Mouse (Mus musculus) heart, postnatal 0 days (tissue): ENCODE results near the gene Ttc7b. TPM values are rescaled to one million over a fixed set of nuclear protein-coding genes. Genes with fewer than 3 reads are reported as not detected.
A peak's percentile ranks its signal among the peaks of the same experiment; 100 is the strongest.

Source experiments
- ATAC-seq: fragments of 200-750 bp; cut with Nextera tagmentation; 2 replicates; pipeline ENCODE4 v1.8.0; 2017; ENCODE audit warnings: low read depth, moderate number of reproducible peaks, moderate library complexity; ENCODE audit not compliant: insufficient read depth
- DNase-seq: peaks from one replicate; pipeline ENCODE4 v3.0.0-alpha.2; 2016; ENCODE audit warnings: low spot score
- H3K27ac ChIP-seq: fragments of 300-500 bp; sonication (generic); 2 replicates; pipeline ENCODE4 v1.5.1; 2014; ENCODE audit warnings: low read depth, mild to moderate bottlenecking
- H3K27me3 ChIP-seq: fragments of 300-500 bp; sonication (generic); 2 replicates; pipeline ENCODE4 v1.6.1; 2014; ENCODE audit warnings: low read length, mixed read lengths; ENCODE audit not compliant: control insufficient read depth, insufficient read depth
- H3K36me3 ChIP-seq: fragments of 300-500 bp; sonication (generic); replicated peaks from 2 replicates; pipeline ENCODE4 v1.6.1; 2014; ENCODE audit warnings: low read length, mixed read lengths; ENCODE audit not compliant: control insufficient read depth, insufficient read depth
- H3K4me1 ChIP-seq: fragments of 300-500 bp; sonication (generic); 2 replicates; pipeline ENCODE4 v1.6.1; 2014; ENCODE audit warnings: antibody characterized with exemption; ENCODE audit not compliant: control insufficient read depth, insufficient read depth
- H3K4me2 ChIP-seq: fragments of 300-500 bp; sonication (generic); 2 replicates; pipeline ENCODE4 v1.6.1; 2014; ENCODE audit warnings: low read depth, mild to moderate bottlenecking, low read length, moderate library complexity
- H3K4me3 ChIP-seq: fragments of 300-500 bp; sonication (generic); 2 replicates; pipeline ENCODE4 v1.5.1; 2014; ENCODE audit warnings: low read depth, low read length
- H3K9ac ChIP-seq: fragments of 300-500 bp; sonication (generic); replicated peaks from 2 replicates; pipeline ENCODE4 v1.6.1; 2014; ENCODE audit warnings: low read depth, low read length, mixed read lengths
- H3K9me3 ChIP-seq: fragments of 300-500 bp; sonication (generic); replicated peaks from 2 replicates; pipeline ENCODE4 v1.6.1; 2016; ENCODE audit warnings: low read length; ENCODE audit not compliant: control insufficient read depth
- CTCF ChIP-seq: IDR thresholded peaks from 2 replicates; pipeline ENCODE4 v1.5.1; 2016; ENCODE audit warnings: antibody characterized with exemption, control low read depth, low read depth
- EP300 ChIP-seq: IDR thresholded peaks from 2 replicates; pipeline ENCODE4 v1.6.1; 2016; ENCODE audit warnings: antibody characterized with exemption, low read depth
- WGBS: fragments of 180-500 bp; shearing (Covaris S2); extraction: QIAGEN DNeasy Blood & Tissue Kit; methylation state at CpG from one replicate; pipeline ENCODE4 v1.1.7; 2014; 5-methylcytosine and 5-hydroxymethylcytosine counted together
- polyA plus RNA-seq: library from polyadenylated mRNA; unstranded; fragments of >200 nt; fragmentation: Nextera tagmentation; extraction: Ambion mirVana; gene quantifications from 2 replicates; pipeline ENCODE4 v1.2.1, GENCODE M21; 2015
- total RNA-seq: library from RNA; depleted of rRNA; stranded (reverse); fragments of >200 nt; gene quantifications from 2 replicates; pipeline ENCODE4 v1.2.3, GENCODE M21; 2014; ENCODE audit warnings: low replicate concordance

The Ttc7b gene
- total and polyA plus RNA-seq, 2 experiments from 2014 or later = 6.7 to 29.4 TPM

GRCm38 (mm10) chr12:100476351-100476750, 44.3 kb downstream of the Ttc7b start:
- DNase-seq (no peak), ATAC-seq (no peak)
- H3K27ac ChIP-seq = peak overlapping the region; percentile 81; the same call in 1 of the 2 replicates

GRCm38 (mm10) chr12:100475489-100475888, 45.1 kb downstream of the Ttc7b start:
- H3K9ac ChIP-seq = no peak overlapping the region
- peaks cover 10% of the 10 kb centered on the region for H3K4me1 ChIP-seq
- TF ChIP-seq EP300 (peak; percentile 72), CTCF (no peak)
- peaks cover 5% of the 10 kb centered on the region; the same call in 1 of the 2 replicates for H3K36me3 ChIP-seq
- ATAC-seq = peak; percentile 62
- WGBS = 50% methylated on average over 3 of the region's 3 CpGs
- peak overlapping the region; percentile 81 for H3K27ac ChIP-seq
- no peak overlapping the region for H3K4me3 ChIP-seq
- DNase-seq = peak; percentile 55
- H3K4me2 ChIP-seq = no peak overlapping the region
- H3K9me3 ChIP-seq = no peaks in the 10 kb centered on the region
- no peaks in the 10 kb centered on the region for H3K27me3 ChIP-seq

More at GRCm38 (mm10) chr12:100476351-100476750, 44.3 kb downstream of the Ttc7b start:
- Histone ChIP-seq H3K4me1 (peaks cover 10% of the 10 kb centered on the region), H3K4me3 (no peak overlapping the region), H3K9me3 (no peaks in the 10 kb centered on the region), H3K4me2 (no peak overlapping the region), H3K9ac (no peak overlapping the region), H3K36me3 (peaks cover 12% of the 10 kb centered on the region), H3K27me3 (no peaks in the 10 kb centered on the region)
- no peak for TF ChIP-seq CTCF
- TF ChIP-seq EP300 = no peak

- no peak for DNase-seq
- no peaks in the 10 kb centered on the region for H3K27me3 ChIP-seq
- H3K9me3 ChIP-seq = no peaks in the 10 kb centered on the region
- WGBS = 80% methylated on average over 3 of the region's 3 CpGs
- H3K36me3 ChIP-seq = peaks cover 5% of the 10 kb centered on the region; the same call in 1 of the 2 replicates
- H3K4me2 ChIP-seq = no peak overlapping the region
- ATAC-seq = no peak
- no peak overlapping the region for H3K9ac ChIP-seq
- H3K4me3 ChIP-seq = no peak overlapping the region
- H3K4me1 ChIP-seq = peaks cover 10% of the 10 kb centered on the region
- TF ChIP-seq CTCF (no peak), EP300 (no peak; the same call in 1 of the 2 replicates)
- H3K27ac ChIP-seq = peak overlapping the region; percentile 46
Observed at GRCm38 (mm10) chr12:100474661-100475321, 45.8 kb downstream of the Ttc7b start.

- H3K27me3 ChIP-seq = no peaks in the 10 kb centered on the region
- ATAC-seq (no peak), DNase-seq (no peak)
- TF ChIP-seq EP300 (no peak), CTCF (no peak)
- peak overlapping the region; percentile 74 for H3K27ac ChIP-seq
- H3K36me3 ChIP-seq = peaks cover 13% of the 10 kb centered on the region
- no peak overlapping the region for H3K9ac ChIP-seq
- no peak overlapping the region for H3K4me2 ChIP-seq
- H3K4me3 ChIP-seq = no peak overlapping the region
- H3K9me3 ChIP-seq = no peaks in the 10 kb centered on the region
- H3K4me1 ChIP-seq = no peaks in the 10 kb centered on the region; the same call in 1 of the 2 replicates
- WGBS = 71% methylated on average over 9 of the region's 9 CpGs
Observed at GRCm38 (mm10) chr12:100470295-100470694, 50.3 kb downstream of the Ttc7b start.

GRCm38 (mm10) chr12:100469503-100470293, 50.9 kb downstream of the Ttc7b start:
- Histone ChIP-seq H3K27me3 (no peaks in the 10 kb centered on the region), H3K4me1 (no peaks in the 10 kb centered on the region; the same call in 1 of the 2 replicates), H3K27ac (peak overlapping the region; percentile 74), H3K4me3 (no peak overlapping the region), H3K4me2 (no peak overlapping the region), H3K9me3 (no peaks in the 10 kb centered on the region), H3K9ac (no peak overlapping the region), H3K36me3 (peaks cover 15% of the 10 kb centered on the region)
- DNase-seq (no peak), ATAC-seq (no peak)
- TF ChIP-seq CTCF (no peak), EP300 (no peak)
- 61% methylated on average over 7 of the region's 7 CpGs for WGBS
